8 mouse cellular contexts compared by ENCODE assay signal in the genomic region with DNA sequence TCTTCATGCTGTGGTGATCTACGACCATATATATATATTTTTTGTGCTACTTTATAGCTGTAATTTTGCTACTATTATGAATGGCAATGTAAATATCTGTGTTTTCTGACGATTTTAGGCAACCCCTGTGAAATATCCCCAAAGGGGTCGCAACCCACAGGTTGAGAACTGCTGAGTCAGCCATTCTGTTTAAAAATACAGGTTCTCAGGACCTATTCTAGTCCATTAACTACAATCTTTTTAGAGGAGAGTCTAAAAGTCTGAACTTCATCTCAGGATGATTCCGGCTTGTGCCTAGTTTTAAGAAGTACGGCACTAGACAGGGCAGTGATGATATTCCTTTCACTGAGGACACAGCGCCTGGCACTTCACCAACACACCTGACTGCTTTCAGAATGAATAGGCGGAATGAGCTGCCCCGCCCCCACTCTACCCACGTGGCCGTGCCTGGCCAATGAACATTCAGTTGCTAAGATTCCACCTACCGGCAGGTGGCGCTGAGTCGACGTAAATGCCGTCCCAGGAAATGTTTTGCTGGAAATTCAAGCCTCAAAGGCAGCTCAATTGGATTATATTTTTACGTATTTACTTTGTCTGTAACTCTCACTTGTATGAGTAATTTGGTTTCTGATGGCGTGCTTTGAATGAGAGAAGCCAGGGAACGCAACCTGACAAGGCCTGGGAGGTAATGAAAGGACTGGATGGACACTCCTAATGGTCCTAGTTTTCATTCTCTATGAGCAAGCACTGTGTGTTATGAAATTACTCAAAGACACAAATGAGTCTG. TPM values are rescaled to one million over a fixed set of nuclear protein-coding genes. Genes with fewer than 3 reads are reported as not detected.
DNase-seq lines count a peak whose midpoint lies in the region; ATAC-seq and TF ChIP-seq lines count a peak whose summit lies in the region.

No protein-coding gene starts in this region.

- peak; percentile 98 for TF ChIP-seq CTCF in small intestine, adult 2 months (IDR thresholded peaks at IDR 0.05; ENCODE audit: extremely low read depth, insufficient read length, insufficient replicate concordance, low read depth, low read length)

- TF ChIP-seq POLR2A in small intestine, adult 2 months (IDR thresholded peaks at IDR 0.05; ENCODE audit: low read depth, low read length): no peak

- no peak; the same call in 1 of the 2 replicates for ATAC-seq in embryonic facial prominence, embryonic 12.5 days (ENCODE audit: insufficient number of reproducible peaks, insufficient read depth, low FRiP score, low TSS enrichment)
- ATAC-seq in limb, embryonic 11.5 days (ENCODE audit: insufficient number of reproducible peaks, low FRiP score, low TSS enrichment, low read depth): peak; percentile 69; the same call in 1 of the 2 replicates
- peak; percentile 86 for ATAC-seq in midbrain, embryonic 13.5 days

- peak overlapping the region; percentile 36 for H3K4me2 ChIP-seq in embryonic facial prominence, embryonic 12.5 days (replicated peaks)
- H3K4me2 ChIP-seq in limb, embryonic 11.5 days (ENCODE audit: low read depth, severe bottlenecking): peak overlapping the region; percentile 23; the same call in 1 of the 2 replicates
- peak overlapping the region; percentile 35 for H3K4me2 ChIP-seq in midbrain, embryonic 13.5 days (replicated peaks)

- WGBS in embryonic facial prominence, embryonic 12.5 days: 15% methylated on average over 18 of the region's 18 CpGs
- 17% methylated on average over 18 of the region's 18 CpGs for WGBS in limb, embryonic 11.5 days
- 17% methylated on average over 18 of the region's 18 CpGs for WGBS in midbrain, embryonic 13.5 days
- WGBS in small intestine, adult 2 months: 9% methylated on average over 18 of the region's 18 CpGs

- peak; percentile 96 for DNase-seq in 3T3-L1 (ENCODE audit: low read depth, low spot score)
- DNase-seq in adrenal gland, postnatal 36 days: peak; percentile 91 to 94
- DNase-seq in heart, adult 18-20 months: peak; percentile 93 to 97
- DNase-seq in kidney, adult 18-20 months: peak; percentile 97
- peak; percentile 97 for DNase-seq in limb, embryonic 11.5 days (ENCODE audit: low spot score)

- no peak overlapping the region for H3K4me3 ChIP-seq in embryonic facial prominence, embryonic 12.5 days
- H3K4me3 ChIP-seq in limb, embryonic 11.5 days (ENCODE audit: low read depth, low read length): no peak overlapping the region
- H3K4me3 ChIP-seq in midbrain, embryonic 13.5 days (replicated peaks): no peak overlapping the region
- no peak overlapping the region for H3K4me3 ChIP-seq in small intestine, adult 2 months (ENCODE audit: low read depth, low read length)

- H3K4me1 ChIP-seq in embryonic facial prominence, embryonic 12.5 days: no peaks in the 10 kb centered on the region
- H3K4me1 ChIP-seq in limb, embryonic 11.5 days (ENCODE audit: control insufficient read depth, insufficient read depth, low read length): no peaks in the 10 kb centered on the region
- H3K4me1 ChIP-seq in midbrain, embryonic 13.5 days (replicated peaks): no peaks in the 10 kb centered on the region
- H3K4me1 ChIP-seq in small intestine, adult 2 months (ENCODE audit: control insufficient read depth, insufficient read depth, insufficient read length, low read length): peaks cover 22% of the 10 kb centered on the region

- no peaks in the 10 kb centered on the region for H3K36me3 ChIP-seq in embryonic facial prominence, embryonic 12.5 days
- H3K36me3 ChIP-seq in limb, embryonic 11.5 days (ENCODE audit: control insufficient read depth, insufficient read depth, low read length): no peaks in the 10 kb centered on the region
- H3K36me3 ChIP-seq in midbrain, embryonic 13.5 days: no peaks in the 10 kb centered on the region
- H3K36me3 ChIP-seq in small intestine, adult 2 months (ENCODE audit: control insufficient read depth, insufficient read depth, low read length): no peaks in the 10 kb centered on the region

- H3K9me3 ChIP-seq in embryonic facial prominence, embryonic 12.5 days: no peaks in the 10 kb centered on the region
- no peaks in the 10 kb centered on the region for H3K9me3 ChIP-seq in limb, embryonic 11.5 days (ENCODE audit: control insufficient read depth, low read length)
- H3K9me3 ChIP-seq in midbrain, embryonic 13.5 days: no peaks in the 10 kb centered on the region

- H3K27me3 ChIP-seq in embryonic facial prominence, embryonic 12.5 days: no peaks in the 10 kb centered on the region
- H3K27me3 ChIP-seq in limb, embryonic 11.5 days (ENCODE audit: control insufficient read depth, insufficient read depth, low read length): no peaks in the 10 kb centered on the region
- H3K27me3 ChIP-seq in midbrain, embryonic 13.5 days: no peaks in the 10 kb centered on the region
- no peaks in the 10 kb centered on the region for H3K27me3 ChIP-seq in small intestine, adult 2 months (ENCODE audit: control insufficient read depth, insufficient read depth, low read length)

- no peak overlapping the region for H3K27ac ChIP-seq in embryonic facial prominence, embryonic 12.5 days
- H3K27ac ChIP-seq in limb, embryonic 11.5 days (replicated peaks; ENCODE audit: low read depth, low read length): no peak overlapping the region; the same call in 1 of the 2 replicates
- H3K27ac ChIP-seq in midbrain, embryonic 13.5 days: no peak overlapping the region
- H3K27ac ChIP-seq in small intestine, adult 2 months (ENCODE audit: insufficient read depth, low read depth, low read length): peak overlapping the region; percentile 99

- no peak overlapping the region for H3K9ac ChIP-seq in embryonic facial prominence, embryonic 12.5 days
- H3K9ac ChIP-seq in limb, embryonic 11.5 days (ENCODE audit: low read length): no peak overlapping the region
- no peak overlapping the region for H3K9ac ChIP-seq in midbrain, embryonic 13.5 days (replicated peaks)

RNA-seq across cellular contexts. Expression of gene Ak3, which starts 16.0 kb away (rescaled TPM):
- total RNA-seq in adrenal gland, postnatal 36 days (2021): 100 to 1,000 TPM; 146 to 253 TPM
- 73.4 and 74.8 TPM in 2 replicates for polyA plus RNA-seq in embryonic facial prominence, embryonic 12.5 days (2016; fragmentation: Nextera tagmentation; extraction: Ambion mirVana)
- total RNA-seq in heart, adult 18-20 months (2021): 10 to 100 TPM; 90.8 TPM
- polyA plus RNA-seq in limb, embryonic 11.5 days (2014; fragmentation: Nextera tagmentation; extraction: Ambion mirVana): 87.3 and 87.8 TPM in 2 replicates
- polyA plus RNA-seq in midbrain, embryonic 13.5 days (2015; fragmentation: Nextera tagmentation; extraction: Ambion mirVana): 53.1 and 58.0 TPM in 2 replicates
- 96.9 and 124 TPM in 2 replicates for polyA plus RNA-seq in small intestine, adult 2 months (2012; rRNA removed)

RNA-seq across cellular contexts. Expression of gene Rcl1, which starts 37.4 kb away (rescaled TPM):
- total RNA-seq in adrenal gland, postnatal 36 days (2021): 10 to 100 TPM; 25.8 to 30.1 TPM
- 62.9 TPM in 2 replicates for polyA plus RNA-seq in embryonic facial prominence, embryonic 12.5 days (2016; fragmentation: Nextera tagmentation; extraction: Ambion mirVana)
- 1 to 10 TPM; 4.2 to 5.9 TPM for total RNA-seq in heart, adult 18-20 months (2021)
- 68.3 and 73.4 TPM in 2 replicates for polyA plus RNA-seq in limb, embryonic 11.5 days (2014; fragmentation: Nextera tagmentation; extraction: Ambion mirVana)
- 29.2 and 29.7 TPM in 2 replicates for polyA plus RNA-seq in midbrain, embryonic 13.5 days (2015; fragmentation: Nextera tagmentation; extraction: Ambion mirVana)
- polyA plus RNA-seq in small intestine, adult 2 months (2012; rRNA removed): 5.5 and 9.9 TPM in 2 replicates
